Mouse (Mus musculus) stomach, postnatal 0 days (tissue): ENCODE data around the gene Fbxo45.

Source experiments
- CTCF ChIP-seq: IDR thresholded peaks from 2 replicates; pipeline ENCODE4 v1.5.1; 2016; ENCODE audit warnings: antibody characterized with exemption, low read depth, mild to moderate bottlenecking, moderate library complexity
- EP300 ChIP-seq: optimal IDR thresholded peaks from 2 replicates; pipeline ENCODE3; 2016; ENCODE audit warnings: antibody characterized with exemption

DNA sequence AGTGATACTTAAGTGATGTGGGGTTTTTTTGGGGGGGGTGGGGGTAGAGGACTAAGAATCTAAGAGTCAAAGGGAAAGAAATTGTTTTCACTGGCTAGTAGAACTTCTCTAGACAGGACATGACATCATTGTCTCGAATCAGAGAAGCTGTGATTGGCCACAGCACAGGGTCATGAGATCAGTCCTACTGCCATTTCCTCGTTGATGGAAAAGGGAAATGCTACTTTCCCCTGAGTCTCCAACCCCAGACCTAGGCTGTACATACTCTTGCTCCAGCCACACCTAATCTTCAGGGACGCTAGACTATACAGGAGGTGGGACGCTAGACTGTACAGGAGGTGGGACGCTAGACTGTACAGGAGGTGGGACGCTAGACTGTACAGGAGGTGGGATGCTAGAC, 28.1 kb upstream of the Fbxo45 start:
- TF ChIP-seq CTCF (no peak), EP300 (no peak)
